Mouse (Mus musculus) cerebellum, adult 11 months (tissue): ENCODE data around the gene Gm28305.

Source experiments
- DNase-seq: peaks from one replicate; pipeline ENCODE4 v3.0.0; 2022

Gene Gm28305

GRCm38 (mm10) chr9:104040362-104040761, at the start of gene Gm28305:
Gene Gm28305, plus strand, starts transcription at chr9:104040662.
- no peak for DNase-seq

GRCm38 (mm10) chr9:103996496-103996895, 44.0 kb upstream of the Gm28305 start:
- peak; percentile 47 for DNase-seq

- DNase-seq = no peak
Observed at GRCm38 (mm10) chr9:104000601-104001000, 39.9 kb upstream of the Gm28305 start.

GRCm38 (mm10) chr9:104001921-104002859, 38.3 kb upstream of the Gm28305 start, which contains the start of gene Nphp3:
Gene Nphp3, plus strand, starts transcription at chr9:104002544.
- DNase-seq = peak; percentile 100

- DNase-seq = no peak
Observed at GRCm38 (mm10) chr9:104002913-104003330, 37.5 kb upstream of the Gm28305 start.

GRCm38 (mm10) chr9:104014526-104014925, 25.9 kb upstream of the Gm28305 start:
- DNase-seq = no peak

- DNase-seq = no peak
Observed at GRCm38 (mm10) chr9:104021026-104021425, 19.4 kb upstream of the Gm28305 start.

GRCm38 (mm10) chr9:104027186-104027585, 13.3 kb upstream of the Gm28305 start:
- no peak for DNase-seq

GRCm38 (mm10) chr9:104029861-104030260, 10.6 kb upstream of the Gm28305 start:
- no peak for DNase-seq

- DNase-seq = no peak
Observed at GRCm38 (mm10) chr9:104034231-104034630, 6.2 kb upstream of the Gm28305 start.

GRCm38 (mm10) chr9:104034718-104035117, 5.7 kb upstream of the Gm28305 start:
- DNase-seq = no peak

- DNase-seq = peak; percentile 46
Observed at GRCm38 (mm10) chr9:104035261-104036015, 5.0 kb upstream of the Gm28305 start.

GRCm38 (mm10) chr9:104038266-104038665, 2.2 kb upstream of the Gm28305 start:
- DNase-seq = no peak

- no peak for DNase-seq
Observed at GRCm38 (mm10) chr9:104039031-104039695, 1.3 kb upstream of the Gm28305 start.

- no peak for DNase-seq
Observed at GRCm38 (mm10) chr9:104039742-104040141, 720 bp upstream of the Gm28305 start.

- no peak for DNase-seq
Observed at GRCm38 (mm10) chr9:104043676-104044075, 3.2 kb downstream of the Gm28305 start.

GRCm38 (mm10) chr9:104051028-104051427, 10.6 kb downstream of the Gm28305 start:
- DNase-seq = no peak

- DNase-seq = peak; percentile 67
Observed at GRCm38 (mm10) chr9:104062430-104063243, 22.2 kb downstream of the Gm28305 start, which contains the start of gene Uba5. Gene Uba5, minus strand, starts transcription at chr9:104063134.

- DNase-seq = peak; percentile 79
Observed at GRCm38 (mm10) chr9:104063244-104063961, 22.9 kb downstream of the Gm28305 start, which contains the start of gene Acad11. Gene Acad11, plus strand, starts transcription at chr9:104063377.

- DNase-seq = no peak
Observed at GRCm38 (mm10) chr9:104064571-104064970, 24.1 kb downstream of the Gm28305 start.

- DNase-seq = no peak
Observed at GRCm38 (mm10) chr9:104070241-104070640, 29.8 kb downstream of the Gm28305 start.
